Mouse (Mus musculus): ENCODE measurements at regions not wholly inside any gene's neighbourhood (a gene's known extent, or its start where the extent isn't known, plus 50 kb on each side); places are given as distances from the start of the nearest gene placed in this dataset.
A peak's percentile ranks its signal among the peaks of the same experiment; 100 is the strongest.

- Histone ChIP-seq H3K4me2 (ENCODE audit: low read length) (no peak overlapping the region), H3K4me1 (replicated peaks; ENCODE audit: control insufficient read depth, insufficient read depth, low read length) (no peaks in the 10 kb centered on the region), H3K27ac (ENCODE audit: low read depth) (no peak overlapping the region), H3K9me3 (ENCODE audit: control insufficient read depth, low read length) (0 out of 2 replicates have a peak, but pooled peaks cover 3% of the 10 kb centered on the region), H3K9ac (ENCODE audit: low read length) (no peak overlapping the region), H3K27me3 (replicated peaks; ENCODE audit: control insufficient read depth, insufficient read depth, low read length) (no peaks in the 10 kb centered on the region), H3K36me3 (ENCODE audit: control insufficient read depth, insufficient read depth, low read length) (no peaks in the 10 kb centered on the region), H3K4me3 (ENCODE audit: low read depth, low read length) (no peak overlapping the region)
- peak; percentile 51 for DNase-seq (ENCODE audit: low spot score)
- WGBS, result 59% methylated on average over 2 of the region's 2 CpGs
- ATAC-seq (replicated peaks; ENCODE audit: low FRiP score, low TSS enrichment, low read depth), result no peak
Observed at GRCm38 (mm10) chr14:24945716-24946115, 458.8 kb downstream of the Rps24 start.

GRCm38 (mm10) chr14:24947084-24947483, 460.2 kb downstream of the Rps24 start:
- no peak overlapping the region for H3K4me2 ChIP-seq (ENCODE audit: low read length)
- H3K4me1 ChIP-seq (replicated peaks; ENCODE audit: control insufficient read depth, insufficient read depth, low read length), result no peaks in the 10 kb centered on the region
- H3K9ac ChIP-seq (ENCODE audit: low read length), result no peak overlapping the region
- DNase-seq (ENCODE audit: low spot score) (peak; percentile 27), ATAC-seq (replicated peaks; ENCODE audit: low FRiP score, low TSS enrichment, low read depth) (no peak)
- H3K27ac ChIP-seq (ENCODE audit: low read depth), result no peak overlapping the region
- 81% methylated on average over 5 of the region's 5 CpGs for WGBS
- no peaks in the 10 kb centered on the region for H3K27me3 ChIP-seq (replicated peaks; ENCODE audit: control insufficient read depth, insufficient read depth, low read length)
- no peak overlapping the region for H3K4me3 ChIP-seq (ENCODE audit: low read depth, low read length)
- 0 out of 2 replicates have a peak, but pooled peaks cover 3% of the 10 kb centered on the region for H3K9me3 ChIP-seq (ENCODE audit: control insufficient read depth, low read length)
- H3K36me3 ChIP-seq (ENCODE audit: control insufficient read depth, insufficient read depth, low read length), result no peaks in the 10 kb centered on the region

- Histone ChIP-seq H3K27ac (ENCODE audit: low read depth) (no peak overlapping the region), H3K4me2 (ENCODE audit: low read length) (no peak overlapping the region), H3K36me3 (ENCODE audit: control insufficient read depth, insufficient read depth, low read length) (no peaks in the 10 kb centered on the region), H3K4me3 (ENCODE audit: low read depth, low read length) (no peak overlapping the region), H3K9me3 (ENCODE audit: control insufficient read depth, low read length) (no peaks in the 10 kb centered on the region), H3K27me3 (replicated peaks; ENCODE audit: control insufficient read depth, insufficient read depth, low read length) (no peaks in the 10 kb centered on the region), H3K4me1 (replicated peaks; ENCODE audit: control insufficient read depth, insufficient read depth, low read length) (peaks cover 10% of the 10 kb centered on the region; the same call in 1 of the 2 replicates), H3K9ac (ENCODE audit: low read length) (no peak overlapping the region)
- ATAC-seq (replicated peaks; ENCODE audit: low FRiP score, low TSS enrichment, low read depth) (no peak), DNase-seq (ENCODE audit: low spot score) (no peak)
- 73% methylated on average over 11 of the region's 11 CpGs for WGBS
Observed at GRCm38 (mm10) chr14:24955891-24956410, 469.0 kb downstream of the Rps24 start.

GRCm38 (mm10) chr14:24956528-24957210, 469.7 kb downstream of the Rps24 start:
- Histone ChIP-seq H3K9ac (ENCODE audit: low read length) (no peak overlapping the region), H3K27me3 (replicated peaks; ENCODE audit: control insufficient read depth, insufficient read depth, low read length) (no peaks in the 10 kb centered on the region), H3K36me3 (ENCODE audit: control insufficient read depth, insufficient read depth, low read length) (no peaks in the 10 kb centered on the region), H3K27ac (ENCODE audit: low read depth) (no peak overlapping the region), H3K4me2 (ENCODE audit: low read length) (no peak overlapping the region), H3K4me3 (ENCODE audit: low read depth, low read length) (no peak overlapping the region), H3K9me3 (ENCODE audit: control insufficient read depth, low read length) (no peaks in the 10 kb centered on the region), H3K4me1 (replicated peaks; ENCODE audit: control insufficient read depth, insufficient read depth, low read length) (peaks cover 12% of the 10 kb centered on the region; the same call in 1 of the 2 replicates)
- DNase-seq (ENCODE audit: low spot score) (no peak), ATAC-seq (replicated peaks; ENCODE audit: low FRiP score, low TSS enrichment, low read depth) (no peak)
- WGBS, result 37% methylated on average over 2 of the region's 2 CpGs

- no peak overlapping the region for H3K4me2 ChIP-seq (ENCODE audit: low read length)
- no peaks in the 10 kb centered on the region for H3K27me3 ChIP-seq (replicated peaks; ENCODE audit: control insufficient read depth, insufficient read depth, low read length)
- ATAC-seq (replicated peaks; ENCODE audit: low FRiP score, low TSS enrichment, low read depth) (no peak), DNase-seq (ENCODE audit: low spot score) (no peak)
- WGBS, result 70% methylated on average over 4 of the region's 4 CpGs
- H3K9me3 ChIP-seq (ENCODE audit: control insufficient read depth, low read length), result no peaks in the 10 kb centered on the region
- no peak overlapping the region for H3K9ac ChIP-seq (ENCODE audit: low read length)
- no peaks in the 10 kb centered on the region for H3K36me3 ChIP-seq (ENCODE audit: control insufficient read depth, insufficient read depth, low read length)
- H3K4me3 ChIP-seq (ENCODE audit: low read depth, low read length), result no peak overlapping the region
- peaks cover 12% of the 10 kb centered on the region; the same call in 1 of the 2 replicates for H3K4me1 ChIP-seq (replicated peaks; ENCODE audit: control insufficient read depth, insufficient read depth, low read length)
- no peak overlapping the region for H3K27ac ChIP-seq (ENCODE audit: low read depth)
Observed at GRCm38 (mm10) chr14:24957392-24957791, 470.5 kb downstream of the Rps24 start.

- Histone ChIP-seq H3K27me3 (replicated peaks; ENCODE audit: control insufficient read depth, insufficient read depth, low read length) (no peaks in the 10 kb centered on the region), H3K9ac (ENCODE audit: low read length) (no peak overlapping the region), H3K9me3 (ENCODE audit: control insufficient read depth, low read length) (no peaks in the 10 kb centered on the region), H3K4me1 (replicated peaks; ENCODE audit: control insufficient read depth, insufficient read depth, low read length) (peaks cover 12% of the 10 kb centered on the region; the same call in 1 of the 2 replicates), H3K27ac (ENCODE audit: low read depth) (no peak overlapping the region), H3K4me3 (ENCODE audit: low read depth, low read length) (no peak overlapping the region), H3K4me2 (ENCODE audit: low read length) (no peak overlapping the region), H3K36me3 (ENCODE audit: control insufficient read depth, insufficient read depth, low read length) (no peaks in the 10 kb centered on the region)
- no peak for ATAC-seq (replicated peaks; ENCODE audit: low FRiP score, low TSS enrichment, low read depth)
- 88% methylated on average over 4 of the region's 4 CpGs for WGBS
- DNase-seq (ENCODE audit: low spot score), result no peak
Observed at GRCm38 (mm10) chr14:24958821-24959220, 471.9 kb downstream of the Rps24 start.

- WGBS, result 87% methylated on average over 1 of the region's 1 CpGs
- no peaks in the 10 kb centered on the region for H3K27me3 ChIP-seq (replicated peaks; ENCODE audit: control insufficient read depth, insufficient read depth, low read length)
- no peak for DNase-seq (ENCODE audit: low spot score)
- H3K9ac ChIP-seq (ENCODE audit: low read length), result no peak overlapping the region
- no peaks in the 10 kb centered on the region for H3K36me3 ChIP-seq (ENCODE audit: control insufficient read depth, insufficient read depth, low read length)
- no peak for ATAC-seq (replicated peaks; ENCODE audit: low FRiP score, low TSS enrichment, low read depth)
- peaks cover 12% of the 10 kb centered on the region; the same call in 1 of the 2 replicates for H3K4me1 ChIP-seq (replicated peaks; ENCODE audit: control insufficient read depth, insufficient read depth, low read length)
- H3K4me3 ChIP-seq (ENCODE audit: low read depth, low read length), result no peak overlapping the region
- H3K27ac ChIP-seq (ENCODE audit: low read depth), result no peak overlapping the region
- H3K9me3 ChIP-seq (ENCODE audit: control insufficient read depth, low read length), result no peaks in the 10 kb centered on the region
- H3K4me2 ChIP-seq (ENCODE audit: low read length), result no peak overlapping the region
Observed at GRCm38 (mm10) chr14:24959401-24959800, 472.5 kb downstream of the Rps24 start.

- DNase-seq (ENCODE audit: low spot score), result no peak
- no peak for ATAC-seq (replicated peaks; ENCODE audit: low FRiP score, low TSS enrichment, low read depth)
- H3K4me3 ChIP-seq (ENCODE audit: low read depth, low read length), result no peak overlapping the region
- H3K27ac ChIP-seq (ENCODE audit: low read depth), result no peak overlapping the region
- no peak overlapping the region for H3K9ac ChIP-seq (ENCODE audit: low read length)
- H3K27me3 ChIP-seq (replicated peaks; ENCODE audit: control insufficient read depth, insufficient read depth, low read length), result no peaks in the 10 kb centered on the region
- H3K4me1 ChIP-seq (replicated peaks; ENCODE audit: control insufficient read depth, insufficient read depth, low read length), result peaks cover 12% of the 10 kb centered on the region; the same call in 1 of the 2 replicates
- 50% methylated on average over 5 of the region's 5 CpGs for WGBS
- H3K36me3 ChIP-seq (ENCODE audit: control insufficient read depth, insufficient read depth, low read length), result no peaks in the 10 kb centered on the region
- H3K9me3 ChIP-seq (ENCODE audit: control insufficient read depth, low read length), result no peaks in the 10 kb centered on the region
- H3K4me2 ChIP-seq (ENCODE audit: low read length), result no peak overlapping the region
Observed at GRCm38 (mm10) chr14:24960082-24960482, 473.2 kb downstream of the Rps24 start.

- WGBS, result 55% methylated on average over 3 of the region's 3 CpGs
- H3K4me1 ChIP-seq (replicated peaks; ENCODE audit: control insufficient read depth, insufficient read depth, low read length), result peaks cover 12% of the 10 kb centered on the region; the same call in 1 of the 2 replicates
- H3K9ac ChIP-seq (ENCODE audit: low read length), result no peak overlapping the region
- DNase-seq (ENCODE audit: low spot score) (no peak), ATAC-seq (replicated peaks; ENCODE audit: low FRiP score, low TSS enrichment, low read depth) (no peak)
- no peak overlapping the region for H3K27ac ChIP-seq (ENCODE audit: low read depth)
- H3K4me2 ChIP-seq (ENCODE audit: low read length), result no peak overlapping the region
- no peaks in the 10 kb centered on the region for H3K9me3 ChIP-seq (ENCODE audit: control insufficient read depth, low read length)
- no peaks in the 10 kb centered on the region for H3K36me3 ChIP-seq (ENCODE audit: control insufficient read depth, insufficient read depth, low read length)
- H3K4me3 ChIP-seq (ENCODE audit: low read depth, low read length), result no peak overlapping the region
- H3K27me3 ChIP-seq (replicated peaks; ENCODE audit: control insufficient read depth, insufficient read depth, low read length), result no peaks in the 10 kb centered on the region
Observed at GRCm38 (mm10) chr14:24960875-24961274, 473.9 kb downstream of the Rps24 start.

Measured in intestine, embryonic 14.5 days (tissue).